Mouse (Mus musculus): ENCODE measurements around the gene 4921507P07Rik. TPM values are rescaled to one million over a fixed set of nuclear protein-coding genes. Genes with fewer than 3 reads are reported as not detected.
"Not testable (repeated sequence)": the region's sequence is repeated elsewhere in the genome, so short reads cannot be mapped to it uniquely, and the experiment has no call there.

4921507P07Rik gene
- 0.41 and 0.48 TPM in 2 replicates for polyA plus RNA-seq (2015; fragmentation: Nextera tagmentation; extraction: Ambion mirVana)

DNA sequence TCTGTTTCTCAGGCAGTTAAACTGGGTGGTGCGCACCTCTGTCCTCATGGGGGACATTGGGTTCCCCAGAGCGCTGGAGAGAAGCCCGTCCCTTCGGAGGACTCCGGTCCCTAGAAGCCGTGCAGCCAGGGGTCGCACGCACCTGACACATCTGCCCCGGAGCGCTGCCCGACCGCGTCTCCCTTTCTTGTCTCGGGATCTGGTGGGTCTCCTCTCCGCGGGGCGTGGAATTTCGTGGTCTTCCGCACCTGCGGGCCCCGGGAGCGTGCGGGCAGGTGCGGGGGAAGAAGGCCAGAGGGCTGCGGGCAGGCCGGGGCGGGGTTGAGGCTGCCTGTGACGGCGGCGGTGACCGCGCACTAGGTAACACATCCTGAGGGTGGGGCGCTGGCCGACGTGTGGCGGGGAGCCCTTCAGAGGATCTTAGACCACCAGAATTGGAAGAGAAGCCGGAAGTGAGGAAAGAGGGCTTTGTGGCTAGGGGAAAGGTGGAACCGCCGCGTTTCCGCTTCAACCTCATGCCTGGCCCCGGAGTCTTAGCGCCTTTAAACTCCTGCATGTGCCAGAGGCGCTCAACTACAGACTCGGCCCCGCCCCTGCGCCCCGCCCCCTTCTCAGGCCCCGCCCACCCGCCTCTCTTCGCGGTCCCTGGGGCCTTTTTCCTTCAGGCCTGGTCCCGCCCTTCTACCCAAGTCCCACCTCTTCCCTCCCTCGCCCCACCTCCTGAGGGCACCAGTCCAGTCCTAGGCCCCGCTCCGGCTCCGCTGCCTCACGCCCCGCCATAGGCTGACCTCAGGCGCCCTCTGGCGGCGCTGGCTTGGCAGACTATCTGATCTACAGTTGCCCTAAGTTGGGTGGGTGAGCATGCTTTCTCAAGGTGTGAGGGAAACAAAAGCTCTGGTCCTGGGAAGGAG is at the start of gene 4921507P07Rik:
Gene 4921507P07Rik (minus strand): TSS at position 332 of the 911 bp plus-strand sequence.
- peaks cover 4% of the 10 kb centered on the region for H3K36me3 ChIP-seq
- H3K27ac ChIP-seq (replicated peaks): no peak within 1 kb of the TSS
- peak within 1 kb of the TSS; percentile 73 for H3K4me3 ChIP-seq
- no peaks in the 10 kb centered on the region for H3K9me3 ChIP-seq
- H3K4me2 ChIP-seq: peak within 1 kb of the TSS; percentile 99
- H3K4me1 ChIP-seq: peaks cover 26% of the 10 kb centered on the region
- under 1% methylated on average over 51 of the region's 62 CpGs for WGBS
- ATAC-seq (ENCODE audit: extremely low read depth, insufficient number of reproducible peaks, low FRiP score, low TSS enrichment): peak; percentile 92
- peak within 1 kb of the TSS; percentile 83 for H3K9ac ChIP-seq
- no peaks in the 10 kb centered on the region for H3K27me3 ChIP-seq (replicated peaks)

DNA sequence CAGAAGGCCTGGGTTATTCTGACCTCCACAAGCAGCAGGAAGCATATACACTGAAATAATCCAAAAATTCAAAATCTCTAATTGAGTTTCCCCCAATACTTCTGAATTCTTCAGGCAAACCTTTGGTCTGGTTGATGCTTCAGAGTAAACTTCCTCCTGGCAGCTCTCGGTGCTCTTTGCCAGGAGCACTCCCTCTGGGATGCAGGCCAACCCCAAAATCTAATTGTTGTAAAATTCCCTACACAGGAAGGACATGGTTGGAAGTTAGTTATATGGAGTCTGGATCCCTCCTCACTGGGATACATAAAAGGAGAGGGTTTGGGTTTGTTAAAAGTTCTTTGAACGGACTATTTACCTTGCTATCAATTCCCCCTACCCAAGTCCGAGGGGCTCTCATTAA is 48.3 kb upstream of the 4921507P07Rik start:
- WGBS: 77% methylated on average over 3 of the region's 3 CpGs

DNA sequence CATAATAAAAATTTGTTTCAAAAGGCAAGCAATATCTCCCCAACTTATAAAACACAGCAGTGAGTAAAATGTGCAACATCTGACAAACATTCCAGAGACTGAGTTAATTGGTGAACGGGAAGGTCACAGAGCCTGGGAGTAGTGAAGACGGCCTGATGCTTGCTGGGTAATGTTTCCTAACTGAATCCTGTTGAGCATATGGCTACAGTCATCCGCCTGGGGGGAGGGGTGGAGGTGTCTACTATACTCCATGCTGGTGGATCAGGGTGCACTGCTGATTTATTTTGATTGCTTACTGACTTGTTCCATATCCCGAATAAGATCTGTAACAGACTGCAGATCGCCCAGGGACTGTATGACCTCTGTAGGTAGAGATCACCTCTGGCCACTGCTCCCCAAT is 45.5 kb upstream of the 4921507P07Rik start:
- ATAC-seq (ENCODE audit: extremely low read depth, insufficient number of reproducible peaks, low FRiP score, low TSS enrichment): no peak
- WGBS: 65% methylated on average over 5 of the region's 5 CpGs
- H3K36me3 ChIP-seq: no peaks in the 10 kb centered on the region

More for the DNA sequence above, 48.3 kb upstream of the 4921507P07Rik start:
- no peak overlapping the region for H3K4me3 ChIP-seq
- no peak overlapping the region for H3K4me2 ChIP-seq
- H3K36me3 ChIP-seq: no peaks in the 10 kb centered on the region
- peaks cover 1% of the 10 kb centered on the region; the same call in 1 of the 2 replicates for H3K4me1 ChIP-seq
- H3K9me3 ChIP-seq: no peaks in the 10 kb centered on the region
- H3K27ac ChIP-seq (replicated peaks): no peak overlapping the region
- no peaks in the 10 kb centered on the region for H3K27me3 ChIP-seq (replicated peaks)
- ATAC-seq (ENCODE audit: extremely low read depth, insufficient number of reproducible peaks, low FRiP score, low TSS enrichment): no peak
- no peak overlapping the region for H3K9ac ChIP-seq

DNA sequence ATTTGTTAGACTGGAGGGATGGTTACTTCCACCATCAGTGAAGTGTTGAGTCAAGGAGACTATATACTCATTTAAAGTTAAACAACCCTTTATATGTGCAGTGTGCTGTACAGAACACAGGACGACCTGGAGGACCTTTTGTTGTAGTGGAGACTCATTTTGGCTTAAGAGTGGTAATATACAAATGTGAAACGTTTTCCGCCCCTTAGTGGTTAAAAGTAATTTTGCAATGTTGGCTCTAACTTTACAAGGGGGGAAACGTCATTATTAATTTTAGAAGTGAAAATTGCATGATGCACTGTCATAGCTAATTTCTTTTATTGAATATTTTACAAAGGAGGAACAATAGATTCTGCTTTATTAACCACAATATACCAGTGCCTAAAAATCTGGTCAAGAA is 43.9 kb upstream of the 4921507P07Rik start:
- peaks cover 7% of the 10 kb centered on the region; the same call in 1 of the 2 replicates for H3K4me1 ChIP-seq
- 79% methylated on average over 4 of the region's 4 CpGs for WGBS
- no peak overlapping the region for H3K4me2 ChIP-seq
- no peak for ATAC-seq (ENCODE audit: extremely low read depth, insufficient number of reproducible peaks, low FRiP score, low TSS enrichment)
- no peaks in the 10 kb centered on the region for H3K9me3 ChIP-seq
- no peaks in the 10 kb centered on the region for H3K36me3 ChIP-seq
- H3K9ac ChIP-seq: no peak overlapping the region
- no peak overlapping the region for H3K27ac ChIP-seq (replicated peaks)
- no peaks in the 10 kb centered on the region for H3K27me3 ChIP-seq (replicated peaks)
- no peak overlapping the region for H3K4me3 ChIP-seq

More for the DNA sequence above, 45.5 kb upstream of the 4921507P07Rik start:
- no peak overlapping the region for H3K9ac ChIP-seq
- H3K27me3 ChIP-seq (replicated peaks): no peaks in the 10 kb centered on the region
- H3K4me2 ChIP-seq: no peak overlapping the region
- H3K4me3 ChIP-seq: no peak overlapping the region
- H3K27ac ChIP-seq (replicated peaks): no peak overlapping the region
- no peaks in the 10 kb centered on the region for H3K9me3 ChIP-seq
- peaks cover 7% of the 10 kb centered on the region; the same call in 1 of the 2 replicates for H3K4me1 ChIP-seq

DNA sequence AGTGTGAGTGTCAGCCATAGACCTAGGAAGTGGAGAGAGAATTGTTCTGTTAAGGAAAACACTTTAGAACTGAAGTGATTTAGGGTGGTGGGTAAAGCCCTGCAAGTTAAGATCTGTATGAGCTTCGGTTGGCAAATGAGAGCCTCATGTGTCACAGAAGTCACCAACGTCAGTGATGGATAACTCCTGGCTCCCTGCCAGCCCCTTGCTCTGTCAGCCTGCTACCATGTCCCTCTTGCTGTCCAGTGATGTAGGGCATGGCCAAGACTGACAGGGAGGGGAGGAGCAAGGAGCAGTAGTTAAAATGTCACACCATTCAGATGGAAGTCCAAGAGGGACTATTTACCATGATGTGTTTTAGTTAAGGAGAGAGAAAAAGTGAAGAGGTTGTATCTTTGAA is 43.2 kb upstream of the 4921507P07Rik start:
- 27% methylated on average over 2 of the region's 2 CpGs for WGBS
- H3K27me3 ChIP-seq (replicated peaks): no peaks in the 10 kb centered on the region
- H3K4me1 ChIP-seq: peaks cover 7% of the 10 kb centered on the region; the same call in 1 of the 2 replicates
- H3K27ac ChIP-seq (replicated peaks): no peak overlapping the region
- H3K9me3 ChIP-seq: 0 out of 2 replicates have a peak, but pooled peaks cover 4% of the 10 kb centered on the region
- no peak overlapping the region for H3K4me3 ChIP-seq
- no peak overlapping the region for H3K9ac ChIP-seq
- ATAC-seq (ENCODE audit: extremely low read depth, insufficient number of reproducible peaks, low FRiP score, low TSS enrichment): no peak
- no peak overlapping the region for H3K4me2 ChIP-seq
- no peaks in the 10 kb centered on the region for H3K36me3 ChIP-seq

DNA sequence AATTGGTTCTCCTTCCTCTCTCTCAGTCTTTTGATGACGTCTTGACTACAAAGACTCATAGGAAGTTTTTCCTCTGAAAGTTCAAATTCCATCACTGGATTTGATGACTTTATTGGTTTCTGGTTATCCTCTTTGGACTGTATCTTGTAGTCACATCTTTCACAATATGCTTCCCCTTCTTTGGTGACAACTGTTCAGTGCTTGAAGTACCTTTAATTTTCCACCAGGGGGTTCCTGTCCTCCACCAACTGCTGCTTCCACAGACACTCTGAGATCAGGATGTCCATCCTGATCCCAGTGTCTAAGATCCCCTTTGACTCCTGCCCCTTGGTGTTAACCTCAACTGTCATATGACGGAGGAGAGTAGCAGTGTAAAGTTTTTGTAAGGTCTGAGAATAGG is 29.7 kb upstream of the 4921507P07Rik start:
- ATAC-seq (ENCODE audit: extremely low read depth, insufficient number of reproducible peaks, low FRiP score, low TSS enrichment); H3K9me3 ChIP-seq; H3K27ac ChIP-seq (replicated peaks); H3K4me2 ChIP-seq; H3K36me3 ChIP-seq; H3K27me3 ChIP-seq (replicated peaks); H3K9ac ChIP-seq; H3K4me3 ChIP-seq; H3K4me1 ChIP-seq: not testable (repeated sequence)
- 75% methylated on average over 2 of the region's 2 CpGs for WGBS

DNA sequence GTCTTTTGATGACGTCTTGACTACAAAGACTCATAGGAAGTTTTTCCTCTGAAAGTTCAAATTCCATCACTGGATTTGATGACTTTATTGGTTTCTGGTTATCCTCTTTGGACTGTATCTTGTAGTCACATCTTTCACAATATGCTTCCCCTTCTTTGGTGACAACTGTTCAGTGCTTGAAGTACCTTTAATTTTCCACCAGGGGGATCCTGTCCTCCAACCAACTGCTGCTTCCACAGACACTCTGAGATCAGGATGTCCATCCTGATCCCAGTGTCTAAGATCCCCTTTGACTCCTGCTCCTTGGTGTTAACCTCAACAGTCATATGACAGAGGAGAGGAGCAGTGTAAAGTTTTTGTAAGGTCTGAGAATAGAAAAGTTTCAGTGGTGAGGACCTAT is 21.8 kb upstream of the 4921507P07Rik start:
- H3K9me3 ChIP-seq; H3K4me2 ChIP-seq; H3K9ac ChIP-seq; ATAC-seq (ENCODE audit: extremely low read depth, insufficient number of reproducible peaks, low FRiP score, low TSS enrichment); H3K36me3 ChIP-seq; H3K4me1 ChIP-seq; H3K27ac ChIP-seq (replicated peaks); H3K27me3 ChIP-seq (replicated peaks); H3K4me3 ChIP-seq: not testable (repeated sequence)
- 84% methylated on average over 1 of the region's 1 CpGs for WGBS

DNA sequence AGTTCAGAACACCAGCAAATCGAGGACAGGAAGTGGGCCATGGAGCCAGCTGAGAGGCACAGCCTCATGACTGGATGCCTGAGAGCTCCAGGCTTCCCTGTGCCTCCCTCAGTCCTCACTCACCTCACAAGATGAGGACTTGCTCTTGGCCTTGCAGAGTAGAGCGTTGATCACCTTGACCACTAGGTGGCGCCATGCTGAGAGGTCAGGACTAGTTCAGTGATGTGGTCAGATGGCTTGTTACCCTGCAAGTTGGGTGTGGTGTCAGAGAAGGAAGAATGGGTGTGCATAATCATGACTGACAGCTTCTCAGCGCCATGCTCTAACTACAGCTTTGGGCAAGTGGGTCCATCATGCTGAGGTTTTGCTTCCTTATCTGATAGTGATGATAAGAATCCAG is 5.2 kb upstream of the 4921507P07Rik start:
- Histone ChIP-seq H3K4me3 (no peak overlapping the region), H3K9me3 (no peaks in the 10 kb centered on the region), H3K4me2 (no peak overlapping the region), H3K9ac (no peak overlapping the region), H3K36me3 (no peaks in the 10 kb centered on the region), H3K27me3 (replicated peaks) (no peaks in the 10 kb centered on the region), H3K27ac (replicated peaks) (no peak overlapping the region), H3K4me1 (peaks cover 19% of the 10 kb centered on the region)
- no peak for ATAC-seq (ENCODE audit: extremely low read depth, insufficient number of reproducible peaks, low FRiP score, low TSS enrichment)
- 32% methylated on average over 4 of the region's 4 CpGs for WGBS

DNA sequence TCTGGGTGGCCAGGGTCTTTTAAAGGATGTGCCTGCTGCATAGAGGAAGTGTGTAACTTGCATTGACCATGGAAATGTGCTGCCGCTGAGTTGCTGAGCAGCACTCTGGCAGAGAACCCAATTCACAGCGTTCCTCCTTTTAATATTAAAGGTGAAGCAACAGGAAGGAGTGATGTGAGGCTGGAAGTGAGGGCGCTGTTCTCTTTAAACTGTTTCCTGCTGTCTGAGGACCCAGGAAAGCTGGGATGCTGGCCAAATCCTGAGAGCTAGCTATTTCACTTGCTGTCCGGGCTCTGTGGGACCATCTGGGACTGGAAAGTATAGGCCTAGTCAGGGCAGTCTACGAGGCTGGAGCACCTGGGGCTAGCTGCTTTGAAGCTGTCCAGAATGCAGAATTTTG is 2.1 kb upstream of the 4921507P07Rik start:
- Histone ChIP-seq H3K4me3 (no peak overlapping the region), H3K27me3 (replicated peaks) (no peaks in the 10 kb centered on the region), H3K9me3 (no peaks in the 10 kb centered on the region), H3K27ac (replicated peaks) (no peak overlapping the region), H3K4me1 (peaks cover 26% of the 10 kb centered on the region), H3K36me3 (peaks cover 4% of the 10 kb centered on the region), H3K9ac (no peak overlapping the region), H3K4me2 (no peak overlapping the region)
- WGBS: 35% methylated on average over 5 of the region's 5 CpGs
- no peak for ATAC-seq (ENCODE audit: extremely low read depth, insufficient number of reproducible peaks, low FRiP score, low TSS enrichment)

DNA sequence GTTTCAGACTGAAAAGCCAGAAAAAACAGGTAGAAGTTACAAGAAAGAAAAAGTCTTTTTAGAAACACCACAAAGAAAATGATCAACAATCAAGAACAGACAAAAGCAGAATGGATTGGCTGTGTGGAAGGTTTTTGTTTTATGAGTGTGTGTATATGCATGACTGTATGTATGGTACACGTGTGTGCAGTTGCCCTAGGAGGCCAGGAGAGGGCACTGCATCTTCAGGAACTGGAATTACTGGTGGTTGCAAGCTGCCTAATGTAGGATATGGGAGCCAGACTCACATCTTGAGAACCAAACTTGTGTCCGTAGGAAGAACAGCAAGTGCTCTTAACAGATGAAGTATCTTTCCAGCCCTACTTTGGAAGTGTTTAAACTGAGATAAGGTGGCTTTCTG is 2.1 kb downstream of the 4921507P07Rik start:
- H3K36me3 ChIP-seq: peaks cover 7% of the 10 kb centered on the region
- no peak overlapping the region for H3K4me2 ChIP-seq
- no peak overlapping the region for H3K4me3 ChIP-seq
- peaks cover 26% of the 10 kb centered on the region for H3K4me1 ChIP-seq
- H3K9ac ChIP-seq: no peak overlapping the region
- H3K9me3 ChIP-seq: no peaks in the 10 kb centered on the region
- ATAC-seq (ENCODE audit: extremely low read depth, insufficient number of reproducible peaks, low FRiP score, low TSS enrichment): no peak
- no peak overlapping the region for H3K27ac ChIP-seq (replicated peaks)
- 77% methylated on average over 2 of the region's 2 CpGs for WGBS
- no peaks in the 10 kb centered on the region for H3K27me3 ChIP-seq (replicated peaks)

DNA sequence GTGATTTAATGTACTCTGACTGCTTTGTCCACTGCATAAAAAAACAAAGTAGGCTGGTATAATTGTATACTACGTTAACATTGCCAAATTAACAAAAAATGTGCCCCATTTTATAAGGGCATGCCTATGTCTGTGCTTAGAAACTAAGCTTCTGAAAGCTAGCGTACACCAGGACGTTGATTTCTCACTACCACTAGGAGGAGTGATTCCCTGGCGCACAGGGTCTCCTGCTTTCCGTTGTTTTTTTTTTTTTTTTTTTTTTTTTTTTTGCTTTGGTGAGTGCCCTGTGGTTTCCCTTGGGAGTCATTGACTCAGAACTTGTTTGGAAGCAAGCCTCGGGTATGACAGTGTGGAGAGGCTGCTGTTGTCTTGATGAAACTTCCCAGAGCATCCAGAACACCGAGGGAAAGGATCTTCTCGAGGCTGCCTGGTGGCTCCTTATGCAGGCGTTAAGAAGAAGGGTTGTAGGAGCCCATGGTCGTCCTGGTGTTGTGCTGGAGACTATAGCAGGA is 3.0 kb downstream of the 4921507P07Rik start:
- H3K4me1 ChIP-seq: peaks cover 20% of the 10 kb centered on the region
- H3K36me3 ChIP-seq: peaks cover 7% of the 10 kb centered on the region
- no peak overlapping the region for H3K4me2 ChIP-seq
- no peak overlapping the region for H3K27ac ChIP-seq (replicated peaks)
- no peaks in the 10 kb centered on the region for H3K27me3 ChIP-seq (replicated peaks)
- no peaks in the 10 kb centered on the region for H3K9me3 ChIP-seq
- H3K4me3 ChIP-seq: no peak overlapping the region
- H3K9ac ChIP-seq: no peak overlapping the region
- WGBS: 52% methylated on average over 10 of the region's 10 CpGs
- ATAC-seq (ENCODE audit: extremely low read depth, insufficient number of reproducible peaks, low FRiP score, low TSS enrichment): no peak
